Mouse (Mus musculus): ENCODE data around the gene Cd79a.

DNA sequence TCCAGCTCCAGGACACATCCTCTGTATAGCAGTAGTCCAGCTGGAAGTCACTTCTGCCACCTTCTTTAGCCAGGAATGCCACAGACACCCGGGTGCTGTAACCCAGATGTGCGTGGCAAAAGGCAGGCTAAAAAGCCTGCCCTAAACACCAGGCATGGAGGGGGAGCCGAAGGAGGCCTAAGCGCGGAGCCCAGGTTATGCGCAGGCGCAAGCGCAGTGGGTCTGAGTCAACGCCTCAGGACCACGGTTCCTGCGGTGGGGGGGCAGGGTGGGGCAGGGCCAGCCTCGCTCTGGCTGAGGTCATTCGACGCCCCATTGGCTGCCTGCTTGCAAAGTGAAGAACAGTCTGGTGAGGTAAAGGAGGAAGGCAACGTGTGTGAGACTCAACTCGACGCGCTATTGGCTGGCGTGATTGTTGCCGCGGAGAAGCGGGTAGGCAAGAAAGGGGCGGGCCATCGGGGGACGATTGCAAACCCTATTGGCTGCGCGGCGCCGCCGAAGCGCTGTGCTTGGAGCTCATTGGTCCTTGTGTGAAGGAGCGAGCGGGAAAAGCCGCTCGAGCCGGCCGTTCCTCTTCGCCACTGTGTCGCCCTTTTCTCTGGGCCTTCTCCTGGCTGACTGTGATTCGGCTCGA lies 27.5 kb upstream of the Cd79a start, which contains the start of the genes Lypd4 and Dmrtc2:
- TF ChIP-seq CTCF (IDR thresholded peaks at IDR 0.05; ENCODE audit: borderline replicate concordance, extremely low read depth, insufficient read depth, insufficient read length), result no peak
- TF ChIP-seq POLR2A (IDR thresholded peaks at IDR 0.05; ENCODE audit: borderline replicate concordance, extremely low read depth, insufficient read depth, insufficient read length, poor library complexity, severe bottlenecking), result no peak

Measured in brain, embryonic 14.5 days (tissue).